Mouse (Mus musculus) left cerebral cortex, adult 2 months (tissue): ENCODE measurements around the gene Gm2007. TPM values are rescaled to one million over a fixed set of nuclear protein-coding genes. Genes with fewer than 3 reads are reported as not detected.
"Not testable (repeated sequence)": the region's sequence is repeated elsewhere in the genome, so short reads cannot be mapped to it uniquely, and the experiment has no call there.

ENCODE experiments used
- DNase-seq, 2 experiments: peaks; one replicate each; pipeline ENCODE4 v3.0.0; 2021 to 2022; ENCODE audit warnings: low spot score in 2 of 2, mixed read lengths in 1 of 2; ENCODE audit errors: extremely low spot score in 1 of 2
- H3K27ac ChIP-seq: fragments of 200-600 bp; 2 replicates; pipeline ENCODE4 v1.8.1; 2022
- H3K4me3 ChIP-seq: fragments of 200-600 bp; 2 replicates; pipeline ENCODE4 v1.8.1; 2022
- intact Hi-C: fragments of 180-260 bp; cut with DNase I; formaldehyde crosslinking; loops from one replicate; pipeline ENCODE4 v1.15.1; 2025
- long read RNA-seq, 2 experiments: library from polyadenylated mRNA; stranded (forward); transcript quantifications; one replicate each; pipeline ENCODE4 v2.0.0; 2021; ENCODE audit warnings: borderline mapping rate in 2 of 2
- total RNA-seq, 2 experiments: library from RNA; stranded (reverse); gene quantifications; 2 replicates each; pipeline ENCODE4 v1.2.3; 2021

The Gm2007 gene
- total RNA-seq, result not detected
- long read RNA-seq, experiment 1, partial matches to known transcripts, result 1 of 6 reads
- long read RNA-seq, experiment 1, other reads (novel, unspliced or antisense), result 5 of 6 reads
- long read RNA-seq, experiment 2, partial matches to known transcripts, result 0 of 3 reads
- long read RNA-seq, experiment 2, other reads (novel, unspliced or antisense), result 3 of 3 reads

DNA sequence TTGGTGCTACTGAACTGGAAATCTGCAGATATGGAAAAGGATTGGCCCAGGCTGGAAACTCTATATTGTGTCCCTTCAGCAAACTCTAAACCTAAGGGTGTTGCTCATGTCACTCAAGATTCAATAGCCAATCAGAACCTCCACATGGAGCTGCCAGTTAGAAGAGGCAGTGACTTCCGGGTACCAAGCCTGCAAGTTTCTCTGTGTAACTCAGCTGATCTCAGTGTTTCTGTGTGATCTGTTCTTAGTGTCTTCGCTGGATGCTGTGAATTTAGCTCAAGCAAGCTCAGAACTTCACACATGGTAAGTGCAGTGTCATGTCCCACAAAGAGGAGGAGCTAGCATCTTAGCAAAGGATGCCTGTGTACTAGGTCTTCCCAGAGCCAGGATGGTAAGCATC is at the start of gene Gm2007:
Gene Gm2007, plus strand, starts transcription at position 301 of the 400 bp plus-strand sequence.
- H3K27ac ChIP-seq, H3K4me3 ChIP-seq, intact Hi-C loops, DNase-seq: not testable (repeated sequence)

GRCm38 (mm10) chr2:175703546-175703945 is 37.8 kb upstream of the Gm2007 start, which contains the start of gene Zfp969:
Gene Zfp969 (minus strand): TSS chr2:175703646.
- H3K4me3 ChIP-seq, intact Hi-C loops, H3K27ac ChIP-seq, DNase-seq: not testable (repeated sequence)

DNA sequence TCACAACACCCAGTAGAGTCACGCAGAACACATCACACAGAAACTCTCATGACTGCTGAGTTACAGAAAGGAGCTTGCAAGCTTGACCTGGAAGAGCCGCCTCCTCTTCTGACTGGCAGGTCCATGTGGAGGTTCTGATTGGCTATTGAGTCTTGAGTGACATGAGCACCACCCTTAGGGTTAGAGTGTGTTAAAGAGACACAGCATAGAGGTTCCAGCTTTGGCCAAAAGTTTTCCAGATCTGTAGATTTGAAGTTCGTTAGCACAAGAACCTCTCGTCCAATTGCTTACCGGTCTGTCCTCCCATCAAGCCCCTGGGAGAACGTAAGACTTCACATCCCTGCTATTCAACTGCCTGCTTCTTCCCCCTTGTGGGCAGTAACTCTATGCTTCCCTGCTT is 59.7 kb downstream of the Gm2007 start, which contains the start of gene Gm14288:
Gene Gm14288, minus strand, starts transcription at position 101 of the 400 bp plus-strand sequence.
- intact Hi-C loops, DNase-seq, H3K4me3 ChIP-seq, H3K27ac ChIP-seq: not testable (repeated sequence)

Other genes starting within 250 kb of the Gm2007 start
- not detected for gene Gm11007, start 97.6 kb upstream of the Gm2007 start, total RNA-seq
- gene Zfp969, start 37.9 kb upstream of the Gm2007 start, total RNA-seq, result not detected
- gene Gm14288, start 59.6 kb downstream of the Gm2007 start, total RNA-seq, result 1 to 10 TPM in 1 of 2 experiments, not detected in 1; 2.9 TPM
- gene Gm6710, start 127.7 kb downstream of the Gm2007 start, total RNA-seq, result 10 to 100 TPM; 48.2 to 54.7 TPM
- 1 to 10 TPM; 6.9 to 7.4 TPM for gene Zfp966, start 189.6 kb downstream of the Gm2007 start, total RNA-seq
- 10 to 100 TPM; 47.3 to 47.7 TPM for gene Gm2026, start 223.8 kb downstream of the Gm2007 start, total RNA-seq